ENCODE assay signal across 21 mouse cellular contexts in genomic region chr3:41533660-41534059, GRCm38 (mm10). TPM values are rescaled to one million over a fixed set of nuclear protein-coding genes. Genes with fewer than 3 reads are reported as not detected.
A peak's percentile ranks its signal among the peaks of the same experiment; 100 is the strongest.
DNase-seq lines count a peak whose midpoint lies in the region; ATAC-seq lines count a peak whose summit lies in the region.
"Had no signal": no experiment of that assay in that cellular context is flagged by ENCODE, and none has a peak within 500 bp of the region (broad histone marks: within the 10 kb centered on the region; RNA-seq: fewer than 3 reads in every experiment).

No protein-coding gene starts in this region.

- H3K9me3 ChIP-seq in kidney, embryonic 14.5 days (ENCODE audit: control insufficient read depth, low read length): no peaks in the 10 kb centered on the region
- no peaks in the 10 kb centered on the region for H3K9me3 ChIP-seq in intestine, embryonic 16.5 days (ENCODE audit: control insufficient read depth, low read length)
- no peaks in the 10 kb centered on the region for H3K9me3 ChIP-seq in kidney, embryonic 16.5 days (ENCODE audit: low read length)
- H3K9me3 ChIP-seq: forebrain, embryonic 15.5 days; hindbrain, embryonic 10.5 days; limb, embryonic 15.5 days; midbrain, embryonic 15.5 days; neural tube, embryonic 15.5 days had no signal

- peak; percentile 88 for DNase-seq in kidney, adult 11 months
- DNase-seq in yolk sac, embryonic 10.5 days (ENCODE audit: low spot score): peak; percentile 82
- no peak for DNase-seq in gastrocnemius, adult 18-20 months (ENCODE audit: low spot score)
- DNase-seq: adrenal gland, adult 8-10 months; cerebellum, adult 9-10 months; gastrocnemius, postnatal 36 days; liver, postnatal 0 days; lung, postnatal 10 days; thymus, postnatal 14 days had no signal

- ATAC-seq in kidney, embryonic 14.5 days (ENCODE audit: low FRiP score, low TSS enrichment): no peak
- peak; percentile 87 for ATAC-seq in intestine, embryonic 16.5 days
- ATAC-seq in kidney, embryonic 16.5 days (ENCODE audit: low FRiP score, low TSS enrichment): peak; percentile 69; the same call in 1 of the 2 replicates
- ATAC-seq in megakaryocyte, adult 5-6 weeks (ENCODE audit: poor library complexity, severe bottlenecking): no peak
- ATAC-seq: forebrain, embryonic 15.5 days; hindbrain, postnatal 0 days; liver, postnatal 0 days; midbrain, embryonic 15.5 days had no signal

- no peaks in the 10 kb centered on the region for H3K4me1 ChIP-seq in kidney, embryonic 14.5 days (ENCODE audit: control insufficient read depth, insufficient read depth, low read length)
- H3K4me1 ChIP-seq in intestine, embryonic 16.5 days (ENCODE audit: control insufficient read depth, insufficient read depth, low read length): peaks cover 8% of the 10 kb centered on the region
- peaks cover 7% of the 10 kb centered on the region for H3K4me1 ChIP-seq in kidney, embryonic 16.5 days (ENCODE audit: insufficient read depth, low read length)
- H3K4me1 ChIP-seq: forebrain, embryonic 15.5 days; midbrain, embryonic 15.5 days had no signal

- H3K9ac ChIP-seq in kidney, embryonic 14.5 days (ENCODE audit: low read depth, low read length): no peak overlapping the region
- no peak overlapping the region for H3K9ac ChIP-seq in intestine, embryonic 16.5 days (ENCODE audit: low read depth, low read length)
- no peak overlapping the region for H3K9ac ChIP-seq in kidney, embryonic 16.5 days (replicated peaks; ENCODE audit: low read length)
- H3K9ac ChIP-seq: forebrain, embryonic 15.5 days; limb, embryonic 15.5 days; liver, postnatal 0 days; midbrain, embryonic 15.5 days; neural tube, embryonic 15.5 days had no signal

- H3K36me3 ChIP-seq in kidney, embryonic 14.5 days (ENCODE audit: control insufficient read depth, insufficient read depth, low read length): no peaks in the 10 kb centered on the region
- H3K36me3 ChIP-seq in intestine, embryonic 16.5 days (ENCODE audit: control insufficient read depth, insufficient read depth, low read length): no peaks in the 10 kb centered on the region
- H3K36me3 ChIP-seq in kidney, embryonic 16.5 days (ENCODE audit: insufficient read depth, low read length): no peaks in the 10 kb centered on the region
- H3K36me3 ChIP-seq: forebrain, embryonic 15.5 days; hindbrain, embryonic 10.5 days; limb, embryonic 15.5 days; midbrain, embryonic 15.5 days; neural tube, embryonic 15.5 days had no signal

- WGBS in kidney, embryonic 14.5 days: 40% methylated on average over 7 of the region's 7 CpGs
- 39% methylated on average over 7 of the region's 7 CpGs for WGBS in intestine, embryonic 16.5 days
- 43% methylated on average over 7 of the region's 7 CpGs for WGBS in kidney, embryonic 16.5 days

- H3K27ac ChIP-seq in kidney, embryonic 14.5 days (ENCODE audit: low read depth, low read length): no peak overlapping the region
- H3K27ac ChIP-seq in intestine, embryonic 16.5 days (ENCODE audit: low read length): peak overlapping the region; percentile 65
- H3K27ac ChIP-seq in kidney, embryonic 16.5 days (ENCODE audit: low read length): no peak overlapping the region
- H3K27ac ChIP-seq: forebrain, embryonic 15.5 days; hindbrain, embryonic 10.5 days; hindbrain, postnatal 0 days; layer of hippocampus, adult 2 months; midbrain, embryonic 15.5 days; neural tube, embryonic 15.5 days had no signal

- no peak overlapping the region for H3K4me2 ChIP-seq in kidney, embryonic 14.5 days (replicated peaks; ENCODE audit: low read depth, low read length)
- no peak overlapping the region for H3K4me2 ChIP-seq in intestine, embryonic 16.5 days (ENCODE audit: low read depth, low read length)
- no peak overlapping the region for H3K4me2 ChIP-seq in kidney, embryonic 16.5 days (replicated peaks; ENCODE audit: low read depth, low read length)
- H3K4me2 ChIP-seq: forebrain, embryonic 15.5 days; limb, embryonic 15.5 days; midbrain, embryonic 15.5 days; neural tube, embryonic 15.5 days had no signal

- no peak overlapping the region for H3K4me3 ChIP-seq in kidney, embryonic 14.5 days (ENCODE audit: low read length)
- no peak overlapping the region for H3K4me3 ChIP-seq in intestine, embryonic 16.5 days (ENCODE audit: low read length)
- no peak overlapping the region for H3K4me3 ChIP-seq in kidney, embryonic 16.5 days (ENCODE audit: low read length)
- H3K4me3 ChIP-seq: forebrain, embryonic 15.5 days; hindbrain, embryonic 10.5 days; layer of hippocampus, adult 2 months; limb, embryonic 15.5 days; midbrain, embryonic 15.5 days; neural tube, embryonic 15.5 days had no signal

- no peaks in the 10 kb centered on the region for H3K27me3 ChIP-seq in kidney, embryonic 14.5 days (ENCODE audit: control insufficient read depth, insufficient read depth, low read length)
- H3K27me3 ChIP-seq in intestine, embryonic 16.5 days (replicated peaks; ENCODE audit: control insufficient read depth, insufficient read depth, low read length): no peaks in the 10 kb centered on the region
- H3K27me3 ChIP-seq in kidney, embryonic 16.5 days (ENCODE audit: insufficient read depth, low read length): no peaks in the 10 kb centered on the region
- H3K27me3 ChIP-seq: CH12.LX; forebrain, embryonic 15.5 days; limb, embryonic 15.5 days; midbrain, embryonic 15.5 days; neural tube, embryonic 15.5 days had no signal

RNA-seq across cellular contexts. Expression of gene Jade1, which starts 21.9 kb away (rescaled TPM):
- polyA plus RNA-seq in kidney, embryonic 14.5 days (2014; fragmentation: Nextera tagmentation; extraction: Ambion mirVana): 14.6 and 22.1 TPM in 2 replicates
- 14.8 and 16.9 TPM in 2 replicates for polyA plus RNA-seq in intestine, embryonic 16.5 days (2015; fragmentation: Nextera tagmentation; extraction: Ambion mirVana)
- 21.2 TPM in 2 replicates for polyA plus RNA-seq in kidney, embryonic 16.5 days (2015; fragmentation: Nextera tagmentation; extraction: Ambion mirVana)
- 23.4 and 26.5 TPM in 2 replicates for total RNA-seq in megakaryocyte, adult 5-6 weeks (2015)
- total RNA-seq in megakaryocyte, adult 5-6 weeks (2017): 17.7 and 20.4 TPM in 2 replicates
- total RNA-seq in gastrocnemius, adult 18-20 months (2021): 10 to 100 TPM; 17.7 to 19.4 TPM

Comparison
In these comparisons a context has a peak if more than half of its experiments do, and no peak if none do; other contexts are left out.
1. ATAC-seq: peak in intestine, embryonic 16.5 days (single experiment) and kidney, embryonic 16.5 days (single experiment); none in kidney, embryonic 14.5 days (single experiment) and megakaryocyte, adult 5-6 weeks (single experiment).